Mouse (Mus musculus) heart, embryonic 13.5 days (tissue): ENCODE results near the gene Fbxw8. TPM values are rescaled to one million over a fixed set of nuclear protein-coding genes. Genes with fewer than 3 reads are reported as not detected.

ENCODE experiments used
- ATAC-seq: fragments of 200-750 bp; cut with Nextera tagmentation; 2 replicates; pipeline ENCODE4 v1.8.0; 2017; ENCODE audit warnings: moderate TSS enrichment; ENCODE audit not compliant: insufficient number of reproducible peaks, low FRiP score, low TSS enrichment; ENCODE audit errors: extremely low read depth
- H3K27ac ChIP-seq: fragments of 300-500 bp; sonication (generic); replicated peaks from 2 replicates; pipeline ENCODE4 v1.5.1; 2015; ENCODE audit warnings: moderate library complexity, mild to moderate bottlenecking, inconsistent platforms
- H3K27me3 ChIP-seq: fragments of 300-500 bp; sonication (generic); replicated peaks from 2 replicates; pipeline ENCODE4 v1.6.1; 2015; ENCODE audit warnings: mild to moderate bottlenecking, inconsistent platforms
- H3K36me3 ChIP-seq: fragments of 300-500 bp; sonication (generic); 2 replicates; pipeline ENCODE4 v1.6.1; 2015; ENCODE audit warnings: mild to moderate bottlenecking, inconsistent platforms
- H3K4me1 ChIP-seq: fragments of 300-500 bp; sonication (generic); 2 replicates; pipeline ENCODE4 v1.6.1; 2015; ENCODE audit warnings: inconsistent platforms
- H3K4me2 ChIP-seq: fragments of 300-500 bp; sonication (generic); 2 replicates; pipeline ENCODE4 v1.6.1; 2015; ENCODE audit warnings: inconsistent platforms, mild to moderate bottlenecking, moderate library complexity
- H3K4me3 ChIP-seq: fragments of 300-500 bp; sonication (generic); 2 replicates; pipeline ENCODE4 v1.5.1; 2015; ENCODE audit warnings: moderate library complexity, mild to moderate bottlenecking, inconsistent platforms
- H3K9ac ChIP-seq: fragments of 300-500 bp; sonication (generic); 2 replicates; pipeline ENCODE4 v1.6.1; 2015; ENCODE audit warnings: inconsistent platforms, mild to moderate bottlenecking, moderate library complexity
- H3K9me3 ChIP-seq: fragments of 300-500 bp; sonication (generic); 2 replicates; pipeline ENCODE4 v1.6.1; 2016; ENCODE audit warnings: inconsistent platforms
- WGBS: fragments of 180-500 bp; shearing (Covaris S2); methylation state at CpG from one replicate; pipeline ENCODE4 v1.1.7; 2015; ENCODE audit warnings: mixed read lengths; 5-methylcytosine and 5-hydroxymethylcytosine counted together
- polyA plus RNA-seq: library from polyadenylated mRNA; unstranded; fragments of >200 nt; fragmentation: Nextera tagmentation; extraction: Ambion mirVana; gene quantifications from 2 replicates; pipeline ENCODE4 v1.2.1, GENCODE M21; 2015

Gene Fbxw8
- polyA plus RNA-seq, 1 experiment from 2014 or later: 21.5 TPM

GRCm38 (mm10) chr5:118029420-118029819 is 125.8 kb downstream of the Fbxw8 start:
- Histone ChIP-seq H3K9me3 (no peaks in the 10 kb centered on the region), H3K27ac (no peak overlapping the region), H3K4me2 (peak overlapping the region; percentile 96), H3K36me3 (no peaks in the 10 kb centered on the region), H3K9ac (peak overlapping the region; percentile 62), H3K4me3 (peak overlapping the region; percentile 65), H3K27me3 (peaks cover 65% of the 10 kb centered on the region), H3K4me1 (peaks cover 58% of the 10 kb centered on the region)
- ATAC-seq: no peak
- WGBS: 1% methylated on average over 10 of the region's 10 CpGs

GRCm38 (mm10) chr5:118029035-118029408 is 126.2 kb downstream of the Fbxw8 start:
- Histone ChIP-seq H3K4me3 (peak overlapping the region; percentile 65), H3K4me1 (peaks cover 57% of the 10 kb centered on the region), H3K27ac (no peak overlapping the region), H3K9ac (peak overlapping the region; percentile 81), H3K36me3 (no peaks in the 10 kb centered on the region), H3K9me3 (no peaks in the 10 kb centered on the region), H3K4me2 (peak overlapping the region; percentile 96), H3K27me3 (peaks cover 65% of the 10 kb centered on the region)
- peak; percentile 29; the same call in 1 of the 2 replicates for ATAC-seq
- WGBS: 6% methylated on average over 12 of the region's 12 CpGs

DNA sequence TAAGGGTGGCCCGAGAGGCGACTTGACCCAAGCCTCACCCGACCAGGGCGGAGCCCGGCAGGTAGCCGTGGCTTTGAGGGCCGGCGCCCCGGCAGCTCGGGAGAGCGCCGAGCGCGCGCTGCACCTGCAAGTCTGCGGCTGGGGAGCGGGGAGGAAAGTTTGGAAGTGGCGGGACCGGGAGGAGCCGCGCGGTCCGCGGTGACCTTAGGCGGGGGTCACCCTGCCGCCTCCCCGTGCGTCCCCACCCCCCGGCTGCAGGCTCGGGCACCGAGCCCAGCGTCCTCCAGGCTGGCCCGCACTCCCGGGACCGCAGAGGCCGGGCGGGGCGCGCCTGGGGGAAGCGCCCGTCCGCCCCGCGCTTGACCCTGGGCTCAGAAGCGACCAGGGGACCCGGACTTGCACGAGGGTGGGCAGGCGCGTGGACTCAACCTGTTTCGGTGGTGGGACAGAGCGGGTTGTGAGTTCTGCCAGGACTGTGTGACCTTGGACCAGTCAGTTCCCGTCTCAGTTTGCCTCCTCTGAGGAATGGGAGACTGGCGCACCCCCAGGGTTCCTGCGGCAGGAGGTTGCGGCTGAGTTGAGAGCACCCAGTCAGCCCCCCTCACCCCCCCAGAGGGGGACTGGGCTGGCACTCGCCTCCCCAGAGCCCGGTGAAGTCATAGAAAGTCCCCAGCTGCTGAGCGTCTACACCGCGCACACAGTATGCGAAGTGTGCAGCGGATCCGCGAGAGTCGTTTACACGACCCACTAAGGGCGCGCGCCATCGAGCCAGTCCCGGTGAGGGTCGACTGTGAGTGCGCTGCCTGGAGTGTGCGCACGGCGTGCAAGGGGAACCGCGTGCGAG is 126.9 kb downstream of the Fbxw8 start:
- H3K9ac ChIP-seq: peak overlapping the region; percentile 81
- H3K4me1 ChIP-seq: peaks cover 51% of the 10 kb centered on the region
- H3K27me3 ChIP-seq: peaks cover 65% of the 10 kb centered on the region
- under 1% methylated on average over 79 of the region's 79 CpGs for WGBS
- no peaks in the 10 kb centered on the region for H3K9me3 ChIP-seq
- H3K36me3 ChIP-seq: no peaks in the 10 kb centered on the region
- H3K4me2 ChIP-seq: peak overlapping the region; percentile 96
- H3K27ac ChIP-seq: no peak overlapping the region
- ATAC-seq: no peak
- H3K4me3 ChIP-seq: peak overlapping the region; percentile 65

DNA sequence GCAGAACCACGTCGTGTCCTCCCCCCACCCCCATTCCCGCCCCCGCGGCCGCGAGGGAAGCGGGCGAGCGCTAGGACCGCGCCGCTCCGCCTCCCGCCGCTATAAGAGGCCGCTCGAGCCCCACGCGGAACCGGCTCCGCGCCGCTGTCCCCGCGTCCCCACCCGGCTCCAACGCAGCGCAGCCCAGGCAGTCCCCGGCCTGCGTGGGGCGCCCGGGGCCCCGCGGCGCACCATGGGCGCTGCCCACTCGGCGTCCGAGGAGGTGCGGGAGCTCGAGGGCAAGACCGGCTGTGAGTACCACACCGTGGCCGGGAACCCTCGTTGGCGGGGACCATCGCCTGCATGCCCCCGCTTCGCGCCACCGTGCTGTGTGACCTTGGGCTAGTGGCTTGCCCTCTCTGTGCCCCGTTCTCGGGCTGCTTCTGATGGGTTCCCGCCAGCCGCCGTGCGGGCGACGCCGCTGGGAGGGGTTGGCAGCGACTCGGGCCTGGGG is 127.5 kb downstream of the Fbxw8 start, which contains the start of gene Tesc:
Gene Tesc, plus strand, starts transcription at position 46 of the 493 bp plus-strand sequence.
- H3K9ac ChIP-seq: peak within 1 kb of the TSS; percentile 81
- peaks cover 65% of the 10 kb centered on the region for H3K27me3 ChIP-seq
- no peak within 1 kb of the TSS for H3K27ac ChIP-seq
- peak within 1 kb of the TSS; percentile 96 for H3K4me2 ChIP-seq
- ATAC-seq: no peak
- under 1% methylated on average over 52 of the region's 63 CpGs for WGBS
- H3K36me3 ChIP-seq: no peaks in the 10 kb centered on the region
- H3K4me1 ChIP-seq: peaks cover 46% of the 10 kb centered on the region
- peak within 1 kb of the TSS; percentile 65 for H3K4me3 ChIP-seq
- H3K9me3 ChIP-seq: no peaks in the 10 kb centered on the region

DNA sequence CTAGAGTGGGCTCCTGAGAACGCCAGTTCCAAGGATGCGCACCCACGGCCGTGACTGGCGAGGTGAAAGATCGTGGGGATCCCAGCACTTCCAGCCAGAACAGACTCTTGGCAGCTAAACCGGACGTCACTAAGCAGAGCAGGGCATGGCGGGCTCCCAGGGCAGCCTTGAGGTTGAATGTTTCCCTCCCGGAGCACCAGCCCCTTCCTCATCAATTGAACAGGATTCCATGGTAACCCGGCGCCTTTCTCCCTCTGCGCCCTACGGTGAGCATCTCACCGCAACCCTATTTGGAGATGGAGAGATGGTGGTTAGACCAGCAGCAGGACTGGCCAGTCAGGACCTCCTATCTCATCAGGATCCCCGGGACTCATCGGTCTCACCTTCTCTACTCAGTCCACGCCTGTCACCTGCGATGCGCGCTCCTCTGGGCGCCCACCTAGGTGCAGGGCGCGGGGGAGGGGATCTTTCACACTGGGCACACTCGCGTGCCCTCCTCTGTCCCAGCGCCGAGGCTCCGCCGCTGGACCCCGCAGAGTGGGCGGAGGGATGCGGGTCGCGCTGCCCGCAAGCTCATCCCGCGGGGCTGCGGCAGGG is 128.1 kb downstream of the Fbxw8 start:
- Histone ChIP-seq H3K9ac (peak overlapping the region; percentile 81), H3K36me3 (no peaks in the 10 kb centered on the region), H3K27ac (no peak overlapping the region), H3K4me3 (peak overlapping the region; percentile 65), H3K4me1 (peaks cover 46% of the 10 kb centered on the region), H3K9me3 (no peaks in the 10 kb centered on the region), H3K27me3 (peaks cover 65% of the 10 kb centered on the region), H3K4me2 (peak overlapping the region; percentile 96)
- 1% methylated on average over 39 of the region's 39 CpGs for WGBS
- no peak for ATAC-seq

- peaks cover 62% of the 10 kb centered on the region for H3K27me3 ChIP-seq
- H3K4me2 ChIP-seq: peak overlapping the region; percentile 96
- H3K9me3 ChIP-seq: no peaks in the 10 kb centered on the region
- H3K36me3 ChIP-seq: no peaks in the 10 kb centered on the region
- H3K4me3 ChIP-seq: peak overlapping the region; percentile 65
- peaks cover 43% of the 10 kb centered on the region for H3K4me1 ChIP-seq
- H3K27ac ChIP-seq: no peak overlapping the region
- ATAC-seq: no peak
- WGBS: 1% methylated on average over 13 of the region's 13 CpGs
- H3K9ac ChIP-seq: peak overlapping the region; percentile 81; the same call in 1 of the 2 replicates
Measured at GRCm38 (mm10) chr5:118026343-118026742, 128.9 kb downstream of the Fbxw8 start.

- peak overlapping the region; percentile 96 for H3K4me2 ChIP-seq
- 0 out of 2 replicates have a peak overlapping the region, but pooled peaks have one; percentile 81 for H3K9ac ChIP-seq
- H3K9me3 ChIP-seq: no peaks in the 10 kb centered on the region
- H3K4me1 ChIP-seq: peaks cover 38% of the 10 kb centered on the region
- H3K27ac ChIP-seq: no peak overlapping the region
- H3K36me3 ChIP-seq: no peaks in the 10 kb centered on the region
- H3K4me3 ChIP-seq: no peak overlapping the region
- WGBS: 10% methylated on average over 12 of the region's 12 CpGs
- H3K27me3 ChIP-seq: peaks cover 58% of the 10 kb centered on the region
- no peak for ATAC-seq
Measured at GRCm38 (mm10) chr5:118025880-118026279, 129.4 kb downstream of the Fbxw8 start.

GRCm38 (mm10) chr5:118023053-118023452 is 132.2 kb downstream of the Fbxw8 start:
- no peak overlapping the region for H3K4me2 ChIP-seq
- H3K4me3 ChIP-seq: no peak overlapping the region
- no peaks in the 10 kb centered on the region for H3K9me3 ChIP-seq
- WGBS: 51% methylated on average over 3 of the region's 3 CpGs
- peaks cover 22% of the 10 kb centered on the region for H3K4me1 ChIP-seq
- ATAC-seq: no peak
- H3K9ac ChIP-seq: no peak overlapping the region
- no peaks in the 10 kb centered on the region for H3K36me3 ChIP-seq
- no peak overlapping the region for H3K27ac ChIP-seq
- H3K27me3 ChIP-seq: peaks cover 41% of the 10 kb centered on the region

GRCm38 (mm10) chr5:118019905-118020304 is 135.4 kb downstream of the Fbxw8 start:
- H3K36me3 ChIP-seq: no peaks in the 10 kb centered on the region
- no peak overlapping the region for H3K9ac ChIP-seq
- 51% methylated on average over 11 of the region's 11 CpGs for WGBS
- H3K9me3 ChIP-seq: no peaks in the 10 kb centered on the region
- H3K4me1 ChIP-seq: peaks cover 5% of the 10 kb centered on the region
- H3K27ac ChIP-seq: no peak overlapping the region
- no peak overlapping the region for H3K4me2 ChIP-seq
- no peak overlapping the region for H3K4me3 ChIP-seq
- ATAC-seq: no peak
- H3K27me3 ChIP-seq: peaks cover 19% of the 10 kb centered on the region

GRCm38 (mm10) chr5:118017527-118017926 is 137.7 kb downstream of the Fbxw8 start:
- 43% methylated on average over 5 of the region's 5 CpGs for WGBS
- H3K27me3 ChIP-seq: peaks cover 29% of the 10 kb centered on the region
- no peaks in the 10 kb centered on the region for H3K36me3 ChIP-seq
- H3K4me1 ChIP-seq: peaks cover 9% of the 10 kb centered on the region
- H3K4me2 ChIP-seq: no peak overlapping the region
- no peak overlapping the region for H3K9ac ChIP-seq
- ATAC-seq: no peak
- no peaks in the 10 kb centered on the region for H3K9me3 ChIP-seq
- H3K4me3 ChIP-seq: no peak overlapping the region
- H3K27ac ChIP-seq: no peak overlapping the region

DNA sequence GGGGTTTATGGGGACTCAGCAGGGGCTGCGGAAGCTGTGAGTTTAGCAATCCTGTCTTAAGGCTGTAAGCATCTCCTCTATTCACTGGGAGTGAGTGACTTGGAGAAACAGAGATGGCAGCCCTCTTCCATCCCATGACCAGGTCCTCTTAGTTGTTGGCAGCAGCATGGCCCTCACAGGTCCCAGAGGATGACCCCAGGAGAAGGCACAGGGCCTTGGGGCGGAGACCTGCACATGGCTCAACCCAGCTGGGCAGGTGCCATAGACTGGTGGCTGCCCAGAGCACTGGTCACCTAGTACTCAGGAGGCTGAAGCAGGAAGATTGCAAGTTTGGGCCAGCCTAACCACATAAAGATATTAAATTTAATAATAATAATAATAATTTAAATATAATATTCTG is 139.6 kb downstream of the Fbxw8 start:
- H3K4me3 ChIP-seq: no peak overlapping the region
- H3K4me1 ChIP-seq: peaks cover 16% of the 10 kb centered on the region
- 0 out of 2 replicates have a peak, but pooled peaks cover 3% of the 10 kb centered on the region for H3K36me3 ChIP-seq
- 82% methylated on average over 2 of the region's 2 CpGs for WGBS
- H3K4me2 ChIP-seq: no peak overlapping the region
- H3K27me3 ChIP-seq: peaks cover 29% of the 10 kb centered on the region
- no peak overlapping the region for H3K9ac ChIP-seq
- no peak for ATAC-seq
- no peaks in the 10 kb centered on the region for H3K9me3 ChIP-seq
- no peak overlapping the region for H3K27ac ChIP-seq
